Mouse (Mus musculus): Measurements from ENCODE around the gene Trio.

GRCm38 (mm10) chr15:27748739-27749138, 276.9 kb downstream of the Trio start:
- TF ChIP-seq CTCF (IDR thresholded peaks at IDR 0.05; ENCODE audit: low read depth) (no peak), EP300 (IDR thresholded peaks at IDR 0.05; ENCODE audit: low read depth) (no peak)

Measured in liver, postnatal 0 days (tissue).